Mouse (Mus musculus) gastrocnemius, adult 2 months (tissue): ENCODE data around the gene Slc29a2. TPM values are rescaled to one million over a fixed set of nuclear protein-coding genes. Genes with fewer than 3 reads are reported as not detected.

ENCODE experiments used
- DNase-seq: peaks from one replicate; pipeline ENCODE4 v3.0.0; 2022
- H3K27ac ChIP-seq: fragments of 200-600 bp; 2 replicates; pipeline ENCODE4 v1.8.1; 2022; ENCODE audit warnings: mild to moderate bottlenecking
- H3K4me3 ChIP-seq: fragments of 200-600 bp; 2 replicates; pipeline ENCODE4 v1.8.1; 2022; ENCODE audit warnings: mild to moderate bottlenecking, moderate library complexity
- CTCF ChIP-seq: fragments of 200-600 bp; IDR thresholded peaks from 2 replicates; pipeline ENCODE4 v1.8.1; 2022; ENCODE audit warnings: antibody characterized with exemption, mild to moderate bottlenecking, moderate library complexity
- intact Hi-C: fragments of 180-260 bp; cut with DNase I; formaldehyde crosslinking; loops from one replicate; pipeline ENCODE4 v1.15.1; 2025
- total RNA-seq, 2 experiments: library from RNA; stranded (reverse); gene quantifications; 2 replicates each; pipeline ENCODE4 v1.2.3; 2021

The Slc29a2 gene
- total RNA-seq, 2 experiments from 2014 or later: 6.0 to 8.6 TPM

DNA sequence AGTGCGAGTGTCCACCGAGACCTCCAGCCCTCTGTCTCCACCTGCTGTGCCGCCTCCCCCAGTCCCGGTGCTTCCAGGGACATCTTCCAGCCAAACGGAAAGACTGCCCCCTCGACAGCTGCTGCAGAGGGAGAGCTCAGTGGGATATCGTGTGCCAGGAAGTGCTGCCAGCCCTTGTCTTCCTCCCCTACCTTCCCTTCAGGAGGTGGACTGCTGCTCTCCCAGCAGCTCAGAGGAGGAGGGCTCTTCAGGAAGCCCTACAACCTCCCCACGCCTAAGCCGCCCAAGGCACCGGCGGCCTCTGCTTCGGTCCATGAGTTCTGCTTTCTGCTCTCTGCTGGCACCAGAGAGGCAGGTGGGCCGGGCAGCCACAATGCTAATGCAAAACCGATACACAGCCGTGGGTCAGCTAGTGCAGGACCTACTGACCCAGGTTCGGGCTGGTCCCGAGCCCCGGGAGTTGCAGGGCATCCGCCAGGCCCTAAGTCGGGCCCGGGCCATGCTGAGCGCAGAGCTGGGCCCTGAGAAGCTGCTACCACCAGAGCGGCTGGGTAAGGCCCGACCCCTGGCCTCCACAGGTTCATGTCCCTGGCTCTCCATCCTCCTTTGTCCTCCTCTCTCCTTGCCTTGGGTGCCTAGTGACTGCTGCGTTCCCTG is 28.6 kb downstream of the Slc29a2 start:
- H3K4me3 ChIP-seq: peak overlapping the region; percentile 5; the same call in 1 of the 2 replicates
- H3K27ac ChIP-seq: no peak overlapping the region
- peak; percentile 55 for DNase-seq
- intact Hi-C loops: no loop called here
- TF ChIP-seq CTCF: no peak

GRCm38 (mm10) chr19:5052853-5053252 is 29.2 kb downstream of the Slc29a2 start:
- DNase-seq: no peak
- Histone ChIP-seq H3K4me3 (no peak overlapping the region), H3K27ac (no peak overlapping the region)
- TF ChIP-seq CTCF: no peak
- intact Hi-C loops: no loop called here

DNA sequence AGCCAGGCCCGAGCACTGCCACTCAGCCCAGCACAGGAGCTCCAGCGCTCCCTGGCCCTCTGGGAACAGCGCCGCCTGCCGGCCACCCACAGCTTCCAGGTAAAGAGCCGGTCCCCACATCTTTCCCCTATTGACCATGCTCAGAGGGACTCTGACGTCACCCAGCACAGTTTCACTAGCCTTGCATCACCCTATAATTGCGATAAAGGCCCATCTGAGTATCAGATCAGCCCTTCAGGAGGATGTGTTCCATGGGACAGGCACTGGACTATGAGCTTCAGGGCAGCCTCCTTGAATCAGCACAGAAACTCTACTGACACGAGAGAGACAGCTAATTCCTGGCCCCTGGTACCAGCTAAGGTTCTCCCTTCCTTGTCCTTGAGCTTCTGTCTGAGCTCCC is 30.2 kb downstream of the Slc29a2 start:
- Histone ChIP-seq H3K27ac (no peak overlapping the region), H3K4me3 (no peak overlapping the region)
- TF ChIP-seq CTCF: peak; percentile 79
- peak; percentile 69 for DNase-seq
- intact Hi-C loops: no loop called here

DNA sequence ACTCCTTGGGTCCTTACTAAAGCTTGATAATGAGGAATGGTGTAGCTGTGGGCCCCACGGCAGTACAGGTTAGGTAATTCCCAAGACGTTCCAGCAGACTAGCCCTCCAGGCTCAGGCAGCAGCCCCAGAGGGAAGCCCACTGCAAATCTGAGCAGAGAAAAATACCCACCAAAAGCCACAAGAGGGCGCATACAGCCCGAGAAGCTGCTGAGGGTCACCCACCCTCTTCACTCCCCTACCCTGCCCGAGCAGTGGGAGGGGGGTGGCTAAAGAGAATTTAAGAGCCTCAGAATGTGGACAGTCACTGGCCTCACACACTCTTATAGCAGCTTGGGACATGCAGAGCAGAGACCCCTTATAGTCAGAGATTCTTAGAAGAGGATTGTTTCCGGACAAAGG is 32.6 kb downstream of the Slc29a2 start:
- intact Hi-C loops: loop anchor here (1.0 kb wide), 1 partner anchor 17 kb away; no protein-coding TSS in a partner anchor

GRCm38 (mm10) chr19:5057876-5058775 is 34.5 kb downstream of the Slc29a2 start:
- H3K27ac ChIP-seq: peak overlapping the region; percentile 82
- TF ChIP-seq CTCF: no peak
- intact Hi-C loops: no loop called here
- H3K4me3 ChIP-seq: no peak overlapping the region
- DNase-seq: no peak

More for the DNA sequence above, 32.6 kb downstream of the Slc29a2 start:
- H3K4me3 ChIP-seq: no peak overlapping the region
- H3K27ac ChIP-seq: no peak overlapping the region
- peak; percentile 75 for TF ChIP-seq CTCF
- DNase-seq: no peak

DNA sequence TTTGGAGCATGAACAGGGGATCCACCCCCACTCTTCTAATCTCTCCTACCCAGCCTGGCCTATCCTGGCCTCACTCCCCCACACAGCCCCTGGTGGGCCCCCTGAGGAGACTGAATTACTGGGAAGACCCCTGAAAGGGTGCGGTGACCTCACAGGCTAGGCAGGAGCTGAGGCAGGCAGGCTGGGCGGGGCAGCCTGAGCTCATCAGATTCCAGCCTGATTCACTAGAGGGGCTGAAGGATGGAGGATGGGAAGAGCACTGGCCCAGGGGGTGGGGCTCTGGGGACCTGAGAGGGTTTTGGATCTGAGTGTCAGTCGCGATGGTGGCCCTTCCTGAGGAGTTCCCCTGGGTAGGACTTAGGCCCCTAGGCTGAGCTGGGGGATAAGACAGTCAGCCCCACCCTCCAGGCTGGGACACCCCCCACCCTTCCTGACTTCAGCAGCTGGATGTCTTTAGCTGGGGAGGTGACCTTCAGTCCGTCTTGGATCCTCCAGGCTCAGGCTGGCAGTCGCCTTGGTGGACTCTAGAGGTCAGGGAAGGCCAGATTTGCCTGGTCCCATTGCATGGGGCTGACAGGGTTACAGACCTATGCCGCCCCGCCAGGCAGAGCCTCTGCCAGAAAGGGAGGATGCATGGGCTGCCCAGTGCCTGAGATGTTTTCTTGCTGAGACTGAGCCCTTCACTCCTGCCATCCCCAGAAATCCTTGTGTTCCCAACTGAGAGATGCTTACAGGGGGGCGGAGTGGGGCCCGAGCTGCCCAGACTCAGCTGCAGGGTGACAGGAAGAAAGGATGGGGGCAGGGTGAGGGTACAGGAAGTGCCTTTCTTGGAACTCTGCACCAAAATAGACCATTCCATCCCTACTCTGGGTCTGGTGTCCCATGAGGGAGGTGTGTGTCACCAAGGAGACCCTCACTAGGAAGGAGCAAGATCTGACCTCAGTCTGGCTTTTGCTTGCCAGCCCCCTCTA is 35.4 kb downstream of the Slc29a2 start:
- peak overlapping the region; percentile 19 for H3K4me3 ChIP-seq
- intact Hi-C loops: no loop called here
- no peak for TF ChIP-seq CTCF
- peak overlapping the region; percentile 82 for H3K27ac ChIP-seq
- peak; percentile 70 for DNase-seq

DNA sequence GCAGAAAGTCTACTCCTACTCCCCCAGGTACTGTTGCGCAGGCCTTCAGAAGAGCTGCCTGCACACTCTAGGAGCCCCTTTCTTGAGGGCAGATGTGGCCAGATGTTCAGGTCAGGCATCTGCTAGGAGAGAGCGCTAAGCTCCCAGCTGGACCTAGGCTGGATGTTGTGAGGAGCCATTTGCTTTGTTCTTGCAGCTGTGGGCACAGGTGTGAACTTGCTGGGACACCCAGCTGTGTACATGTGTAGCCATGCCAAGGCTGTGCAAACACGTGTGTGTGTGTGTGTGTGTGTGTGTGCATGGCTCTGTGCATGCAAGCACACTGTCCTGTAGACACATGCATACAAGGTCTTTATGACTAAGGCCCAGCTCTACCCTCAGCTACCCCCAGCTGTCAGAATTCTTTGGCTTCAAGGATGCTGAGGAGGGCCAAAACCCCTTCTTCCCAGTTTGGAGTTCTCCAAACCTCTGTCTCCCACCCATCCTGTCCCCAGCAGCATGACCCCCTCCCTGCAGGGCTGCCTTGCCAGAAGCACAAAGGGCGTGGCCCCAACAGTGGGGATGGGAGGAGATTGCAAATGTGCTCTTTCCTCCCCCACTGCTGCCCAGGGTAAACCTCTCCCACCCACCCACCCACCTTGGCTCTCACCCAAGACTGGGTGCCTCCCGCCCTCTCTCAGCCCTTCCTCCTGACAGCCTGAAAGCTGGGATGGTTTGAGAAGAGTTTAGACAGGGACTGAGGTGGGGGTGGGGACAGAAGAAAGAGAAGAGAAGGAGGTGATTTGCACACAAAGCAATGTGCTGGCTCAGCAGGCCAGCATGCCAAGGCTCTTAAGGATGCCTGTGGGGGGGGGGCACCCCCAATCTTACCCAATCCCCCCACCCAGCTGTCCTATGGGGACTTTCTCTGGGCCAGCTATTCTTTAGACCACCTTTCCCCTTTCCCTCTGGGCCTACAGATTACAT is 37.0 kb downstream of the Slc29a2 start:
- intact Hi-C loops: no loop called here
- DNase-seq: peak; percentile 69
- peak overlapping the region; percentile 82 for H3K27ac ChIP-seq
- no peak for TF ChIP-seq CTCF
- H3K4me3 ChIP-seq: no peak overlapping the region

DNA sequence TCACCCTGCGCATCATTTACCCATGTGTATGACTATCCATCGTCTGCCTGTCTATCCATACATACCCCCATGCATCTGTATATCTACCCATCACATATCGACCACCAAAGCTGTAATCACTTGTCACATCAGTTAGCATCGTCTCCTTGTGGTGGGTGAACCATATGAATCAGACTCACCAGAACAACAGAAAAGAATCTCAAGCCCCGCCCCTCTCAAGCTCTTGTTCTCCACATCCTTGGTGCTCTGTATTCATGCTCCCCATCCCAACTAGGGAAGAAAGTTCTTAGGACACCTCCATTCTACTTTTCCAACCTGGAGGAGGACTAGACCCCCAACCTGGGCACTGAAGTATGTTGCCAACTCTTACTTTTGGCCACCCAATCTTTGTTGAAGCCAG is 38.4 kb downstream of the Slc29a2 start:
- peak overlapping the region; percentile 72 for H3K27ac ChIP-seq
- TF ChIP-seq CTCF: no peak
- intact Hi-C loops: no loop called here

DNA sequence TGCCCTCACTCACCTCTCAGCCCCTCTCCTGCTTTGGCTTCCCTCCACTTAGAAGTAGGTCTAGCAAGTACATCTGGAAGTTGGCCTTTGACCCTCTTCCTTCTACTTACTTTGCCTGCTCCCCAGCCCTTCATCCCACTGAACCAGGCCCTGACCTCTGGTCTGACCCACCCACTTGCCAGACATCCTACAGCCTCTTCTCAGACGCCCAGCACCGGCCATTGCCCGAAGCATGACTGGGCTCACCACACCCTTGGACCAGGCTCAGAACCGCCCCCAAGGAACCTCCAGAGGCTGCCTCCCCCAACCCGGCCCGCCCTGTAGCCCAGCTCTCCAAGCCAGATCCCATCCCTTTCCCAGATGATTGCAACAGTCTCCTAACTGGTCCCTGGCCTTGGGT is 38.8 kb downstream of the Slc29a2 start:
- peak; percentile 85 for DNase-seq
- peak overlapping the region; percentile 11; the same call in 1 of the 2 replicates for H3K4me3 ChIP-seq
- H3K27ac ChIP-seq: peak overlapping the region; percentile 72
- no peak for TF ChIP-seq CTCF
- intact Hi-C loops: no loop called here

More for the DNA sequence above, 38.4 kb downstream of the Slc29a2 start:
- DNase-seq: no peak
- H3K4me3 ChIP-seq: peak overlapping the region; percentile 11; the same call in 1 of the 2 replicates

- Histone ChIP-seq H3K27ac (peak overlapping the region; percentile 81), H3K4me3 (no peak overlapping the region)
- no peak for TF ChIP-seq CTCF
- DNase-seq: peak; percentile 77
- intact Hi-C loops: no loop called here
Measured at GRCm38 (mm10) chr19:5065104-5065503, 41.4 kb downstream of the Slc29a2 start.
